In genomic region chr2:168762411-168762815, GRCm38 (mm10) we compare ENCODE assay signal across 13 mouse cellular contexts. TPM values are rescaled to one million over a fixed set of nuclear protein-coding genes. Genes with fewer than 3 reads are reported as not detected.
A peak's percentile ranks its signal among the peaks of the same experiment; 100 is the strongest.
DNase-seq lines count a peak whose midpoint lies in the region; ATAC-seq and TF ChIP-seq lines count a peak whose summit lies in the region.
"Had no signal": no experiment of that assay in that cellular context is flagged by ENCODE, and none has a peak within 500 bp of the region (broad histone marks: within the 10 kb centered on the region; RNA-seq: fewer than 3 reads in every experiment).

No protein-coding gene starts in this region.

- 22% methylated on average over 12 of the region's 12 CpGs for WGBS in liver, embryonic 11.5 days
- 6% methylated on average over 12 of the region's 12 CpGs for WGBS in liver, postnatal 0 days (ENCODE audit: insufficient replicate concordance)
- WGBS in embryonic facial prominence, embryonic 14.5 days = 5% methylated on average over 12 of the region's 12 CpGs
- WGBS in limb, embryonic 11.5 days = 6% methylated on average over 12 of the region's 12 CpGs
- WGBS in neural tube, embryonic 15.5 days = under 1% methylated on average over 12 of the region's 12 CpGs

- no peak for ATAC-seq in liver, embryonic 11.5 days (replicated peaks; ENCODE audit: low FRiP score)
- ATAC-seq in liver, postnatal 0 days = no peak
- no peak for ATAC-seq in embryonic facial prominence, embryonic 14.5 days (ENCODE audit: low read depth)
- ATAC-seq in limb, embryonic 11.5 days (ENCODE audit: insufficient number of reproducible peaks, low FRiP score, low TSS enrichment, low read depth) = no peak
- no peak for ATAC-seq in neural tube, embryonic 15.5 days (ENCODE audit: low FRiP score)

- no peak for DNase-seq in liver, embryonic 11.5 days (ENCODE audit: low spot score)
- DNase-seq in liver, postnatal 0 days = no peak
- no peak for DNase-seq in embryonic facial prominence, embryonic 14.5 days (ENCODE audit: low spot score)
- peak; percentile 30 for DNase-seq in limb, embryonic 11.5 days (ENCODE audit: low spot score)
- DNase-seq in spleen, postnatal 14 days (ENCODE audit: low spot score in 2 of 2) = no peak
- no peak for DNase-seq in left cerebral cortex, adult 2 months (ENCODE audit: extremely low spot score in 1 of 2, low spot score in 2 of 2)
- DNase-seq in right cerebral cortex, adult 2 months (ENCODE audit: low spot score in 2 of 2) = no peak
- DNase-seq: adrenal gland, postnatal 10 days; layer of hippocampus, adult 9-11 months; thymus, postnatal 25 days had no signal

- H3K27me3 ChIP-seq in liver, embryonic 11.5 days (replicated peaks; ENCODE audit: control insufficient read depth, insufficient read depth, low read length) = peaks cover 45% of the 10 kb centered on the region
- peaks cover 32% of the 10 kb centered on the region for H3K27me3 ChIP-seq in liver, postnatal 0 days (ENCODE audit: insufficient read depth, low read length)
- peaks cover 54% of the 10 kb centered on the region for H3K27me3 ChIP-seq in embryonic facial prominence, embryonic 14.5 days (replicated peaks; ENCODE audit: control insufficient read depth, insufficient read depth, low read length)
- no peaks in the 10 kb centered on the region for H3K27me3 ChIP-seq in limb, embryonic 11.5 days (ENCODE audit: control insufficient read depth, insufficient read depth, low read length)
- H3K27me3 ChIP-seq in neural tube, embryonic 15.5 days (replicated peaks) = peaks cover 33% of the 10 kb centered on the region

- TF ChIP-seq CTCF in liver, postnatal 0 days (IDR thresholded peaks at IDR 0.05; ENCODE audit: low read depth) = no peak
- no peak for TF ChIP-seq CTCF in left cerebral cortex, adult 2 months (IDR thresholded peaks at IDR 0.05)

- H3K4me1 ChIP-seq in liver, embryonic 11.5 days (replicated peaks; ENCODE audit: control insufficient read depth, insufficient read depth, low read length) = peaks cover 8% of the 10 kb centered on the region
- H3K4me1 ChIP-seq in liver, postnatal 0 days (ENCODE audit: insufficient read depth) = 0 out of 2 replicates have a peak, but pooled peaks cover 2% of the 10 kb centered on the region
- peaks cover 14% of the 10 kb centered on the region for H3K4me1 ChIP-seq in embryonic facial prominence, embryonic 14.5 days (ENCODE audit: control insufficient read depth, insufficient read depth, low read length)
- H3K4me1 ChIP-seq in limb, embryonic 11.5 days (ENCODE audit: control insufficient read depth, insufficient read depth, low read length) = peaks cover 12% of the 10 kb centered on the region
- peaks cover 54% of the 10 kb centered on the region for H3K4me1 ChIP-seq in neural tube, embryonic 15.5 days

- no peaks in the 10 kb centered on the region for H3K9me3 ChIP-seq in liver, embryonic 11.5 days (ENCODE audit: control insufficient read depth, low read length)
- H3K9me3 ChIP-seq in liver, postnatal 0 days (ENCODE audit: low read length) = no peaks in the 10 kb centered on the region
- H3K9me3 ChIP-seq in embryonic facial prominence, embryonic 14.5 days (ENCODE audit: control insufficient read depth, low read length) = no peaks in the 10 kb centered on the region
- no peaks in the 10 kb centered on the region for H3K9me3 ChIP-seq in limb, embryonic 11.5 days (ENCODE audit: control insufficient read depth, low read length)
- H3K9me3 ChIP-seq in neural tube, embryonic 15.5 days (replicated peaks) = no peaks in the 10 kb centered on the region

- no peak overlapping the region for H3K9ac ChIP-seq in liver, embryonic 11.5 days (ENCODE audit: low read depth, low read length)
- no peak overlapping the region for H3K9ac ChIP-seq in liver, postnatal 0 days (replicated peaks)
- H3K9ac ChIP-seq in embryonic facial prominence, embryonic 14.5 days (ENCODE audit: low read depth, low read length) = no peak overlapping the region
- no peak overlapping the region; the same call in 1 of the 2 replicates for H3K9ac ChIP-seq in limb, embryonic 11.5 days (ENCODE audit: low read length)
- peak overlapping the region; percentile 17; the same call in 1 of the 2 replicates for H3K9ac ChIP-seq in neural tube, embryonic 15.5 days (replicated peaks)

- intact Hi-C loops in left cerebral cortex, adult 2 months (cut with DNase I) = loop anchor here (5.0 kb wide), 1 partner anchor 110 kb away; no protein-coding TSS in a partner anchor

- no peak overlapping the region for H3K4me3 ChIP-seq in liver, embryonic 11.5 days (ENCODE audit: low read depth, low read length)
- H3K4me3 ChIP-seq in liver, postnatal 0 days (ENCODE audit: low read depth, low read length) = no peak overlapping the region
- H3K4me3 ChIP-seq in embryonic facial prominence, embryonic 14.5 days (ENCODE audit: low read depth, low read length) = peak overlapping the region; percentile 14
- no peak overlapping the region for H3K4me3 ChIP-seq in limb, embryonic 11.5 days (ENCODE audit: low read depth, low read length)
- peak overlapping the region; percentile 23 for H3K4me3 ChIP-seq in neural tube, embryonic 15.5 days (replicated peaks)
- no peak overlapping the region for H3K4me3 ChIP-seq in left cerebral cortex, adult 2 months

- H3K27ac ChIP-seq in liver, embryonic 11.5 days (ENCODE audit: low read depth, low read length) = no peak overlapping the region
- no peak overlapping the region for H3K27ac ChIP-seq in liver, postnatal 0 days (ENCODE audit: low read depth)
- H3K27ac ChIP-seq in embryonic facial prominence, embryonic 14.5 days (replicated peaks; ENCODE audit: low read depth, low read length) = no peak overlapping the region
- no peak overlapping the region for H3K27ac ChIP-seq in limb, embryonic 11.5 days (replicated peaks; ENCODE audit: low read depth, low read length)
- peak overlapping the region; percentile 33 for H3K27ac ChIP-seq in neural tube, embryonic 15.5 days (replicated peaks)
- H3K27ac ChIP-seq in left cerebral cortex, adult 2 months = no peak overlapping the region
- H3K27ac ChIP-seq: macrophage had no signal

- no peaks in the 10 kb centered on the region for H3K36me3 ChIP-seq in liver, embryonic 11.5 days (ENCODE audit: control insufficient read depth, insufficient read depth, low read length)
- H3K36me3 ChIP-seq in liver, postnatal 0 days (replicated peaks; ENCODE audit: insufficient read depth, low read length) = no peaks in the 10 kb centered on the region
- H3K36me3 ChIP-seq in embryonic facial prominence, embryonic 14.5 days (ENCODE audit: control insufficient read depth, insufficient read depth, low read length) = no peaks in the 10 kb centered on the region
- no peaks in the 10 kb centered on the region for H3K36me3 ChIP-seq in limb, embryonic 11.5 days (ENCODE audit: control insufficient read depth, insufficient read depth, low read length)
- H3K36me3 ChIP-seq in neural tube, embryonic 15.5 days = no peaks in the 10 kb centered on the region

- no peak for TF ChIP-seq EP300 in liver, postnatal 0 days (IDR thresholded peaks at IDR 0.05; ENCODE audit: low read depth)

- H3K4me2 ChIP-seq in liver, embryonic 11.5 days = peak overlapping the region; percentile 28
- no peak overlapping the region for H3K4me2 ChIP-seq in liver, postnatal 0 days (ENCODE audit: low read depth, low read length)
- peak overlapping the region; percentile 28 for H3K4me2 ChIP-seq in embryonic facial prominence, embryonic 14.5 days (ENCODE audit: low read depth, low read length)
- peak overlapping the region; percentile 28; the same call in 1 of the 2 replicates for H3K4me2 ChIP-seq in limb, embryonic 11.5 days (ENCODE audit: low read depth, severe bottlenecking)
- peak overlapping the region; percentile 50 for H3K4me2 ChIP-seq in neural tube, embryonic 15.5 days

RNA-seq across cellular contexts. Expression of gene Sall4, which starts 5.3 kb away (rescaled TPM):
- 14.2 and 17.2 TPM in 2 replicates for polyA plus RNA-seq in liver, embryonic 11.5 days (2014; fragmentation: Nextera tagmentation; extraction: Ambion mirVana)
- polyA plus RNA-seq in liver, postnatal 0 days (2015; fragmentation: Nextera tagmentation; extraction: Ambion mirVana) = 3.1 TPM in 2 replicates
- 0.35 and 0.42 TPM in 2 replicates for polyA plus RNA-seq in embryonic facial prominence, embryonic 14.5 days (2014; fragmentation: Nextera tagmentation; extraction: Ambion mirVana)
- polyA plus RNA-seq in limb, embryonic 11.5 days (2014; fragmentation: Nextera tagmentation; extraction: Ambion mirVana) = 12.5 and 16.8 TPM in 2 replicates
- 0.49 and 0.72 TPM in 2 replicates for polyA plus RNA-seq in neural tube, embryonic 15.5 days (2015; fragmentation: Nextera tagmentation; extraction: Ambion mirVana)
- under 1 TPM; 0.14 to 0.51 TPM for total RNA-seq in left cerebral cortex, adult 2 months (2021)
- total RNA-seq: CH12.LX had no signal
- polyA plus RNA-seq: macrophage had no signal

RNA-seq across cellular contexts. Expression of gene Atp9a, which starts 20.2 kb away (rescaled TPM):
- polyA plus RNA-seq in liver, embryonic 11.5 days (2014; fragmentation: Nextera tagmentation; extraction: Ambion mirVana) = 4.4 and 5.5 TPM in 2 replicates
- 7.3 and 7.8 TPM in 2 replicates for polyA plus RNA-seq in liver, postnatal 0 days (2015; fragmentation: Nextera tagmentation; extraction: Ambion mirVana)
- 28.7 and 29.1 TPM in 2 replicates for polyA plus RNA-seq in embryonic facial prominence, embryonic 14.5 days (2014; fragmentation: Nextera tagmentation; extraction: Ambion mirVana)
- polyA plus RNA-seq in limb, embryonic 11.5 days (2014; fragmentation: Nextera tagmentation; extraction: Ambion mirVana) = 7.0 and 7.5 TPM in 2 replicates
- polyA plus RNA-seq in neural tube, embryonic 15.5 days (2015; fragmentation: Nextera tagmentation; extraction: Ambion mirVana) = 81.2 and 143 TPM in 2 replicates
- 100 to 1,000 TPM; 406 to 408 TPM for total RNA-seq in left cerebral cortex, adult 2 months (2021)

Comparison
In these comparisons a context has a peak if more than half of its experiments do, and no peak if none do; other contexts are left out.
1. H3K4me3 ChIP-seq: peak in embryonic facial prominence, embryonic 14.5 days (single experiment) and neural tube, embryonic 15.5 days (single experiment); none in liver, embryonic 11.5 days (single experiment), liver, postnatal 0 days (single experiment), limb, embryonic 11.5 days (single experiment) and left cerebral cortex, adult 2 months (single experiment).